Mouse (Mus musculus) gastrocnemius, postnatal 36 days (tissue): Measurements from ENCODE around the gene Acot13. TPM values are rescaled to one million over a fixed set of nuclear protein-coding genes. Genes with fewer than 3 reads are reported as not detected.
"Not testable (repeated sequence)": the region's sequence is repeated elsewhere in the genome, so short reads cannot be mapped to it uniquely, and the experiment has no call there.

Source experiments
- DNase-seq, 2 experiments: peaks; one replicate each; pipeline ENCODE4 v3.0.0; 2022
- intact Hi-C: fragments of 180-260 bp; cut with DNase I; formaldehyde crosslinking; loops from one replicate; pipeline ENCODE4 v1.15.1; 2025
- total RNA-seq, 2 experiments: library from RNA; stranded (reverse); gene quantifications; 2 replicates each; pipeline ENCODE4 v1.2.3; 2021

The Acot13 gene
- total RNA-seq, 2 experiments from 2014 or later: 124 to 130 TPM

GRCm38 (mm10) chr13:24792411-24793045 lies 38.8 kb downstream of the Acot13 start:
- intact Hi-C loops: no loop called here
- DNase-seq: no peak

- intact Hi-C loops: no loop called here
- peak in 1 of 2 experiments; percentile 15 for DNase-seq
These were observed 40.0 kb downstream of the Acot13 start for GRCm38 (mm10) chr13:24791349-24791748.

GRCm38 (mm10) chr13:24787477-24787876 lies 43.9 kb downstream of the Acot13 start:
- intact Hi-C loops: no loop called here
- DNase-seq: no peak

GRCm38 (mm10) chr13:24786014-24786490 lies 45.3 kb downstream of the Acot13 start:
- intact Hi-C loops: no loop called here
- DNase-seq: no peak

- intact Hi-C loops: no loop called here
- DNase-seq: no peak
These were observed 49.4 kb downstream of the Acot13 start for GRCm38 (mm10) chr13:24781916-24782315.

GRCm38 (mm10) chr13:24778706-24779380 lies 52.5 kb downstream of the Acot13 start:
- intact Hi-C loops: no loop called here
- no peak for DNase-seq

GRCm38 (mm10) chr13:24778026-24778425 lies 53.3 kb downstream of the Acot13 start:
- no peak for DNase-seq
- intact Hi-C loops: no loop called here

- peak in 1 of 2 experiments; percentile 6 for DNase-seq
- intact Hi-C loops: no loop called here
These were observed 55.0 kb downstream of the Acot13 start for GRCm38 (mm10) chr13:24776146-24776844.

GRCm38 (mm10) chr13:24771482-24771881 lies 59.9 kb downstream of the Acot13 start:
- intact Hi-C loops, DNase-seq: not testable (repeated sequence)

Other genes starting within 250 kb of the Acot13 start
- gene Ripor2, start 249.4 kb downstream of the Acot13 start, total RNA-seq: 1 to 10 TPM; 2.5 to 5.4 TPM
- not detected for gene Armh2, start 90.3 kb downstream of the Acot13 start, total RNA-seq
- 1 to 10 TPM; 2.9 to 4.7 TPM for gene Gmnn, start 69.6 kb downstream of the Acot13 start, total RNA-seq
- gene BC005537, start 29.9 kb downstream of the Acot13 start, total RNA-seq: 10 to 100 TPM; 44.6 to 46.4 TPM
- gene Tdp2, start 139 bp upstream of the Acot13 start, total RNA-seq: 1 to 10 TPM; 6.0 to 9.0 TPM
- gene D130043K22Rik, start 13.6 kb upstream of the Acot13 start, total RNA-seq: not detected
- 1 to 10 TPM; 6.3 to 8.3 TPM for gene Aldh5a1, start 106.1 kb upstream of the Acot13 start, total RNA-seq
- under 1 TPM; 0.42 to 0.59 TPM for gene Gpld1, start 111.6 kb upstream of the Acot13 start, total RNA-seq
- gene Mrs2, start 188.8 kb upstream of the Acot13 start, total RNA-seq: 10 to 100 TPM; 35.9 to 37.7 TPM
- under 1 TPM; 0.41 to 0.67 TPM for gene Dcdc2a, start 224.5 kb upstream of the Acot13 start, total RNA-seq